Mouse (Mus musculus): ENCODE data around the gene Prpf3.
"Not testable (repeated sequence)": the region's sequence is repeated elsewhere in the genome, so short reads cannot be mapped to it uniquely, and the experiment has no call there.

The Prpf3 gene

GRCm38 (mm10) chr3:95820046-95821010 lies 35.4 kb downstream of the Prpf3 start:
- no peak for DNase-seq (ENCODE audit: low read depth, low spot score)

- peak; percentile 99 for DNase-seq (ENCODE audit: low read depth, low spot score)
These were observed 36.2 kb downstream of the Prpf3 start for GRCm38 (mm10) chr3:95819351-95819985.

- DNase-seq (ENCODE audit: low read depth, low spot score) = peak; percentile 59
These were observed 37.0 kb downstream of the Prpf3 start, which contains the start of gene Rprd2 for GRCm38 (mm10) chr3:95818571-95819288. TSS of gene Rprd2 (minus strand) at chr3:95818863.

GRCm38 (mm10) chr3:95818026-95818511 lies 37.6 kb downstream of the Prpf3 start:
- DNase-seq (ENCODE audit: low read depth, low spot score) = peak; percentile 43

- no peak for DNase-seq (ENCODE audit: low read depth, low spot score)
These were observed 39.0 kb downstream of the Prpf3 start for GRCm38 (mm10) chr3:95816681-95817080.

- no peak for DNase-seq (ENCODE audit: low read depth, low spot score)
These were observed 47.3 kb downstream of the Prpf3 start for GRCm38 (mm10) chr3:95808384-95808783.

- DNase-seq (ENCODE audit: low read depth, low spot score) = not testable (repeated sequence)
These were observed 48.1 kb downstream of the Prpf3 start for GRCm38 (mm10) chr3:95807630-95808029.

- no peak for DNase-seq (ENCODE audit: low read depth, low spot score)
These were observed 49.0 kb downstream of the Prpf3 start for GRCm38 (mm10) chr3:95806677-95807076.

- no peak for DNase-seq (ENCODE audit: low read depth, low spot score)
These were observed 51.8 kb downstream of the Prpf3 start for GRCm38 (mm10) chr3:95803851-95804250.

- DNase-seq (ENCODE audit: low read depth, low spot score) = no peak
These were observed 56.9 kb downstream of the Prpf3 start for GRCm38 (mm10) chr3:95798756-95799155.

- no peak for DNase-seq (ENCODE audit: low read depth, low spot score)
These were observed 61.4 kb downstream of the Prpf3 start for GRCm38 (mm10) chr3:95794299-95794698.

- DNase-seq (ENCODE audit: low read depth, low spot score) = no peak
These were observed 62.0 kb downstream of the Prpf3 start for GRCm38 (mm10) chr3:95793662-95794061.

- no peak for DNase-seq (ENCODE audit: low read depth, low spot score)
These were observed 70.2 kb downstream of the Prpf3 start for GRCm38 (mm10) chr3:95785501-95785900.

Measured in c-Kit-negative CD71-positive TER-119-positive erythroid progenitor cells, embryonic 14.5 days (primary cell).